Mouse (Mus musculus): Measurements from ENCODE around the gene Fads3. TPM values are rescaled to one million over a fixed set of nuclear protein-coding genes. Genes with fewer than 3 reads are reported as not detected.
A peak's percentile ranks its signal among the peaks of the same experiment; 100 is the strongest.

Gene Fads3
- polyA plus RNA-seq, 1 experiment from 2014 or later = 17.2 TPM

- no peaks in the 10 kb centered on the region for H3K27me3 ChIP-seq (replicated peaks)
- peaks cover 38% of the 10 kb centered on the region for H3K4me1 ChIP-seq
- H3K4me3 ChIP-seq (replicated peaks) = no peak overlapping the region
- no peak overlapping the region for H3K4me2 ChIP-seq
- H3K36me3 ChIP-seq = peaks cover 9% of the 10 kb centered on the region; the same call in 1 of the 2 replicates
- no peak for ATAC-seq (ENCODE audit: insufficient read depth, low FRiP score, low read depth)
- WGBS = 53% methylated on average over 9 of the region's 9 CpGs
- H3K27ac ChIP-seq = peak overlapping the region; percentile 74
- no peak overlapping the region for H3K9ac ChIP-seq
- no peaks in the 10 kb centered on the region for H3K9me3 ChIP-seq
Observed at GRCm38 (mm10) chr19:10023304-10023758, 18.0 kb upstream of the Fads3 start.

- peaks cover 24% of the 10 kb centered on the region for H3K4me1 ChIP-seq
- no peak overlapping the region for H3K4me3 ChIP-seq (replicated peaks)
- H3K27ac ChIP-seq = peak overlapping the region; percentile 65
- H3K27me3 ChIP-seq (replicated peaks) = no peaks in the 10 kb centered on the region
- peak; percentile 8; the same call in 1 of the 2 replicates for ATAC-seq (ENCODE audit: insufficient read depth, low FRiP score, low read depth)
- no peaks in the 10 kb centered on the region for H3K9me3 ChIP-seq
- H3K4me2 ChIP-seq = no peak overlapping the region; the same call in 1 of the 2 replicates
- no peak overlapping the region for H3K9ac ChIP-seq
- H3K36me3 ChIP-seq = peaks cover 11% of the 10 kb centered on the region; the same call in 1 of the 2 replicates
- WGBS = 18% methylated on average over 8 of the region's 8 CpGs
Observed at GRCm38 (mm10) chr19:10025169-10025875, 16.0 kb upstream of the Fads3 start.

GRCm38 (mm10) chr19:10029746-10030145 lies 11.6 kb upstream of the Fads3 start:
- no peak for ATAC-seq (ENCODE audit: insufficient read depth, low FRiP score, low read depth)
- H3K4me1 ChIP-seq = peaks cover 11% of the 10 kb centered on the region; the same call in 1 of the 2 replicates
- WGBS = 89% methylated on average over 2 of the region's 2 CpGs
- H3K9me3 ChIP-seq = no peaks in the 10 kb centered on the region
- no peak overlapping the region for H3K27ac ChIP-seq
- H3K9ac ChIP-seq = no peak overlapping the region
- peaks cover 11% of the 10 kb centered on the region; the same call in 1 of the 2 replicates for H3K36me3 ChIP-seq
- H3K27me3 ChIP-seq (replicated peaks) = no peaks in the 10 kb centered on the region
- no peak overlapping the region for H3K4me3 ChIP-seq (replicated peaks)
- no peak overlapping the region for H3K4me2 ChIP-seq

- 41% methylated on average over 8 of the region's 8 CpGs for WGBS
Observed at GRCm38 (mm10) chr19:10033211-10033973, 8.0 kb upstream of the Fads3 start.

GRCm38 (mm10) chr19:10034356-10034755 lies 7.0 kb upstream of the Fads3 start:
- ATAC-seq (ENCODE audit: insufficient read depth, low FRiP score, low read depth) = no peak
- Histone ChIP-seq H3K9me3 (no peaks in the 10 kb centered on the region), H3K9ac (no peak overlapping the region), H3K4me1 (peaks cover 15% of the 10 kb centered on the region; the same call in 1 of the 2 replicates), H3K4me3 (replicated peaks) (no peak overlapping the region), H3K27me3 (replicated peaks) (no peaks in the 10 kb centered on the region), H3K4me2 (no peak overlapping the region), H3K36me3 (no peaks in the 10 kb centered on the region), H3K27ac (no peak overlapping the region)
- WGBS = 79% methylated on average over 5 of the region's 5 CpGs

More at GRCm38 (mm10) chr19:10033211-10033973, 8.0 kb upstream of the Fads3 start:
- Histone ChIP-seq H3K36me3 (peaks cover under 1% of the 10 kb centered on the region; the same call in 1 of the 2 replicates), H3K27me3 (replicated peaks) (no peaks in the 10 kb centered on the region), H3K27ac (no peak overlapping the region), H3K9me3 (no peaks in the 10 kb centered on the region), H3K4me3 (replicated peaks) (no peak overlapping the region), H3K4me1 (0 out of 2 replicates have a peak, but pooled peaks cover 5% of the 10 kb centered on the region), H3K4me2 (no peak overlapping the region), H3K9ac (no peak overlapping the region)
- no peak for ATAC-seq (ENCODE audit: insufficient read depth, low FRiP score, low read depth)

GRCm38 (mm10) chr19:10034785-10035447 lies 6.5 kb upstream of the Fads3 start:
- H3K4me2 ChIP-seq = no peak overlapping the region
- H3K36me3 ChIP-seq = no peaks in the 10 kb centered on the region
- WGBS = 58% methylated on average over 8 of the region's 8 CpGs
- H3K27me3 ChIP-seq (replicated peaks) = no peaks in the 10 kb centered on the region
- H3K4me3 ChIP-seq (replicated peaks) = no peak overlapping the region
- peak; percentile 72; the same call in 1 of the 2 replicates for ATAC-seq (ENCODE audit: insufficient read depth, low FRiP score, low read depth)
- no peak overlapping the region for H3K27ac ChIP-seq
- peaks cover 19% of the 10 kb centered on the region; the same call in 1 of the 2 replicates for H3K4me1 ChIP-seq
- no peaks in the 10 kb centered on the region for H3K9me3 ChIP-seq
- no peak overlapping the region for H3K9ac ChIP-seq

- 64% methylated on average over 2 of the region's 2 CpGs for WGBS
- no peak overlapping the region for H3K9ac ChIP-seq
- no peaks in the 10 kb centered on the region for H3K36me3 ChIP-seq
- no peak overlapping the region for H3K4me2 ChIP-seq
- no peaks in the 10 kb centered on the region for H3K9me3 ChIP-seq
- H3K27ac ChIP-seq = no peak overlapping the region
- H3K27me3 ChIP-seq (replicated peaks) = no peaks in the 10 kb centered on the region
- H3K4me1 ChIP-seq = peaks cover 33% of the 10 kb centered on the region
- ATAC-seq (ENCODE audit: insufficient read depth, low FRiP score, low read depth) = no peak
- no peak overlapping the region for H3K4me3 ChIP-seq (replicated peaks)
Observed at GRCm38 (mm10) chr19:10037534-10037933, 3.8 kb upstream of the Fads3 start.

GRCm38 (mm10) chr19:10038364-10038763 lies 3.0 kb upstream of the Fads3 start:
- no peak for ATAC-seq (ENCODE audit: insufficient read depth, low FRiP score, low read depth)
- Histone ChIP-seq H3K27me3 (replicated peaks) (no peaks in the 10 kb centered on the region), H3K36me3 (no peaks in the 10 kb centered on the region), H3K4me1 (peaks cover 33% of the 10 kb centered on the region), H3K4me2 (no peak overlapping the region), H3K9me3 (no peaks in the 10 kb centered on the region), H3K9ac (no peak overlapping the region), H3K4me3 (replicated peaks) (no peak overlapping the region), H3K27ac (0 out of 2 replicates have a peak overlapping the region, but pooled peaks have one; percentile 42)
- 81% methylated on average over 3 of the region's 3 CpGs for WGBS

GRCm38 (mm10) chr19:10038910-10039309 lies 2.5 kb upstream of the Fads3 start:
- H3K27ac ChIP-seq = peak overlapping the region; percentile 42; the same call in 1 of the 2 replicates
- H3K9me3 ChIP-seq = no peaks in the 10 kb centered on the region
- no peaks in the 10 kb centered on the region for H3K36me3 ChIP-seq
- ATAC-seq (ENCODE audit: insufficient read depth, low FRiP score, low read depth) = no peak
- H3K27me3 ChIP-seq (replicated peaks) = no peaks in the 10 kb centered on the region
- no peak overlapping the region for H3K4me2 ChIP-seq
- no peak overlapping the region for H3K9ac ChIP-seq
- 11% methylated on average over 3 of the region's 3 CpGs for WGBS
- H3K4me3 ChIP-seq (replicated peaks) = no peak overlapping the region
- H3K4me1 ChIP-seq = peaks cover 33% of the 10 kb centered on the region

- H3K4me2 ChIP-seq = no peak overlapping the region
- 75% methylated on average over 2 of the region's 2 CpGs for WGBS
Observed at GRCm38 (mm10) chr19:10039615-10040014, 1.8 kb upstream of the Fads3 start.

GRCm38 (mm10) chr19:10040866-10041387 lies 442 bp upstream of the Fads3 start:
- Histone ChIP-seq H3K9ac (0 out of 2 replicates have a peak overlapping the region, but pooled peaks have one; percentile 53), H3K36me3 (no peaks in the 10 kb centered on the region), H3K27me3 (replicated peaks) (no peaks in the 10 kb centered on the region), H3K4me2 (peak overlapping the region; percentile 98), H3K27ac (peak overlapping the region; percentile 55), H3K4me1 (peaks cover 28% of the 10 kb centered on the region), H3K4me3 (replicated peaks) (peak overlapping the region; percentile 74), H3K9me3 (no peaks in the 10 kb centered on the region)
- whole genome bisulfite sequencing = 8% methylated on average over 20 of the region's 20 CpGs
- no peak for ATAC-seq (ENCODE audit: insufficient read depth, low FRiP score, low read depth)

More at GRCm38 (mm10) chr19:10039615-10040014, 1.8 kb upstream of the Fads3 start:
- Histone ChIP-seq H3K4me1 (peaks cover 33% of the 10 kb centered on the region), H3K9me3 (no peaks in the 10 kb centered on the region), H3K27me3 (replicated peaks) (no peaks in the 10 kb centered on the region), H3K27ac (no peak overlapping the region), H3K4me3 (replicated peaks) (no peak overlapping the region), H3K36me3 (no peaks in the 10 kb centered on the region), H3K9ac (no peak overlapping the region)
- no peak for ATAC-seq (ENCODE audit: insufficient read depth, low FRiP score, low read depth)

All from stomach, embryonic 15.5 days (tissue).